Mouse (Mus musculus) ovary, postnatal 36 days (tissue): ENCODE data around the gene Wipi1.

ENCODE experiments used
- DNase-seq: peaks from one replicate; pipeline ENCODE4 v3.0.0; 2022; ENCODE audit warnings: low spot score, mixed read lengths

Gene Wipi1

DNA sequence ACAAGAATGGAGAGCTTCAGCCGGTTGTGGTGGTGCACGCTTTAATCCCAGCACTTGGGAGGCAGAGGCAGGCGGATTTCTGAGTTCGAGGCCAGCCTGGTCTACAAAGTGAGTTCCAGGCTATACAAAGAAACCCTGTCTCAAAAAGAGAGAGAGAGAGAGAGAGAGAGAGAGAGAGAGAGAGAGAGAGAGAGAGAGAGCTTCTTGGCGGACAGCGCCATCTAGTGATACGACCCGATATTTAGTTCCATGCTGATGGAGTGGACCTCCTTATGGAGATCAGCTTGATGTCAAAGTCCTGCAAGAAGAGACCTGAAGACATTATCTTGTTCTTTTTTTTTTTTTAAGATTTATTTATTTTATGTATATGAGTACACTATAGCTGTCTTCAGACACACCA is 7.3 kb upstream of the Wipi1 start:
- peak; percentile 58 for DNase-seq

DNA sequence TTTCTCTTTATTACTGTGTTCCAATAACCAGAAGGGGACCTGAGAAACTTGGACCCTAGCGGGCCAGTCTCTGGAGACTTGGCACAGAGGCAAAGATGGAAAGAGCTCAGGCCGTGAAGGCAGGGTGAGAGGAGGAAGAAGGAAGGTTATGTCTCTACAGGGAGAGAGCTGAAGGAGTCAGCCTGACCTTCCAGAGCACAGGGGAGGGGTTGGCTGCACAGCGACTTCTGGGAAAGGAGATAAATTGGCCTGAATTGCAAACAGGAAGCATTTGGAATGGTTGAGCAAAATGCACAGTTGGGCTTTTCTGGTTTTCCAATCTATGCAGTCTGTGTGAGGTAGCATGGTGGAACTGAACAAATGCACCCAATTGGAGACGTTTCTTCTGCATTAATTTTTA is 5.0 kb upstream of the Wipi1 start:
- DNase-seq = peak; percentile 61

DNA sequence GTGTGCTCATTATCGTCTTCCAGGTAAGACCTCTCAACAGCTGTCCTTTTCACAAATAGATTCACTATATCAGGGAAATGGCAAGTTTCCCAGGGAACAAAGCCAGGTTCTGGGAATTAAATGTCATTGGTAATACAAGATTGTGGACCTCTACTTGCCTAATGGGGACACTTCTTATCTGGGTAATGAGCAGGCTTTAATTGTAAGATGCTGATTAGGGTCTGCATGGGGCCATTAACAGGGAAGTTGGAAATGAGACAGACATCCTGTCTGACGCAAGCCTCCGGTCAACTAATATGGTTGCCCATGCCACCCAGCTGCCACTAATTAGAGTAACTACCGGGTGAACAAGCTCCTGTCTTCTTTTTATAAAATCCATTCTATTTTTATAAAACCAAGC is 4.6 kb upstream of the Wipi1 start:
- no peak for DNase-seq

DNA sequence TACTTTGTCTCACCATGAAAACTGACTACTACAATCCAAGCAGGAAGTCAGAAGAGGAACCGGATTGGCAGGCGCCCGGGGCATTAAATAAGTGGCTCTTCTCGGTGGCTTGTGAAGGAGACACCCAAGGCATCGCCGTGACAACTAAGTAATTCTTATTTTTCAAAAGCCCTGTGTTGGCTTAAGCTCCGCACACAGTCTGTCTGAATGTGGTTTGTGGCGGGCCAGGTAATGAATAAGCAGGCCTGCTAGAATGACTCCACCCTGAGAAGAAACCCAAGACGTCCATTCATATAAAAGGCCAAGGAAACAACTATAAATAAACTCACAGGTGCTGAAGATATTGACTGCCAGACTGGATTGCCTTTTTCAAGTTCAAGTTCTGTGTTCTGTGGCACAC is 3.5 kb upstream of the Wipi1 start:
- DNase-seq = no peak

DNA sequence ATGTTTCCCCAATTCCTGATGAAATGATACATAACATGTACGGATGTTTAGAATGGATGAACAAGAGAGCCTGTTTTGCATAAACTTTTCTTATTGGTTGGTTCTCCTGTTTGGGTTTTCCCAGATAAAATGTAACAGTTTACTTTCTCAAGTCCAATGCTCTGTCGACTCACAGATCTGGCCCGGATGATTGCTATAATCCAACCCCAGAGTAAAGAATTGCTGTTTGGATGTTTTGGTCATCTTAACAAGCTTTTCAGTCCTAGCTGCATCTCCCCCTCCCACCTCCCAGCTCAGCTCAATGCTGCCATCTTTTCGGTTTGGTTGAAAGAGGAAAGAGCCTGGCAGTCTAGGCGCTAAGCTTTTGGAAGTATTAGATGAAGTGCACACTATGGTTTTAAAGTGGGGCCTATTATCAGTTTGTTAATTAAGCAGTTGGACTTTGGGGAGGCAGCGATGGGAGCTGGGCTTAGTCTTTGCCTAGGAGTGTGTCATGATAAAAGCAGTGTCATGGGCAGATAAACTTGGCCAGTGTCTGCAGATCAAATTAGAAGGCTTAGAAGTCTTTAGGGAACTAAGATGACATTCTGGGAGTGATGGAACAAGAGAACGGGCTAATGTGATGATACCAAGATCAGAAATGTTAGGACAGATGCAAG is 1.2 kb upstream of the Wipi1 start:
- DNase-seq = no peak

DNA sequence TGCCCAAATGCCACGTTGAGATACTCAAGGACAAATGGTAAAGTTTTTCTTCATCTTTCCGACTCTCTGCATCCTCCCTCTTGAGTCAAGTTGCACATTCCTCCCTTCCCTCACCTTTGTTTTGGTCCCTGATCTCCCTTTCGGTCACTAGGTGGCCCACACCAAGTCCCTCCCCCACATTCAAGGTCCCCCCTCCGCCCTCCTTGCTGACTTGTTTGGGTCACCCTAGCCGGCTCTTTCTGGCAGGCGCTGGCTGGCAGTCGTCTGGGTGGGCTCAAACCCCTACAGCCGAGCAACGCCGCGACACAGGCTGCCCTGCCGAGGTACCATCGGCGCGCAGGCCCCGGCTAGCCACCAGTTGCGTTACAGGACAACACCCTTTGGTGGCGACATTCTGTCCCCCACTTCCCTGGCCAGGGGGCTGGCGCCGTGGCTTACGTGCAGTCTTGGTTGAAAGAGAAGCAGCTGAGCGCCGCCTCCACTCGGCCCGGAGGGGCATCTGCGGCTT is 918 bp downstream of the Wipi1 start:
- DNase-seq = no peak

DNA sequence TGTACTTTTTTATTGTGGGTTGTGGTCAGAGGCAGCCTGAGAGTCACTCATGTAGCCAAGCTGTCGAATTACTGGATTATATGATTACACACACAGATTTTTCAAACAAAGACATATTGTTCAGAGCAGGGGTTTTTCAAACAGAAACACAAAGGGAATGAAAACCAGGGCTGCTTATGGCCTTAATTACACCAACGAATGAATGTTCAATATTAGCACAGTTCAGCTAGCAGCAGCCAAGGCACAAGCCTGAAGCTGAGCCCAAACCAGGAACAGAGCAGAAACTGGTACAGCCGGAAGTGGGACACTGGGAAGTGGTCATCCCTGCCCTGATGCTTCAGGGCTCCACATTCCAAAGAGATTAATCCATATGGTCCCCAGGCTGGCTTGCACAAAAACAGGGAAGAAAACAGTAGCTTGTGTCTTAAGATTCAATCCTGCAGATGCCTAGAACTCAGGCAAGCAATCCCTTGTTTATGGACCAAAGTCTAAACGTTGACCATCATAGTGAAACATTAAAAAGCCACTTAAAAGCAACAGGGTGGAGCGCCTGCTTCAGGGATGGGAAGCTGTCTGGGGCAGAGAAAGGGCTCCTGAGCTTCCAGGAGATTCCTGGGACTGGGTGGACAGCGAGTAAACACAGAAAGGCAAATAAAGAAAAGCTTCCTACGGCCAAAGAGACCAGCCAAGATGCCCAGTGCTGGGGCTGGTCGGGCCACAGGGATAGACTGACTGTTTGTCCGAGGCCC is 1.5 kb downstream of the Wipi1 start:
- DNase-seq = no peak

DNA sequence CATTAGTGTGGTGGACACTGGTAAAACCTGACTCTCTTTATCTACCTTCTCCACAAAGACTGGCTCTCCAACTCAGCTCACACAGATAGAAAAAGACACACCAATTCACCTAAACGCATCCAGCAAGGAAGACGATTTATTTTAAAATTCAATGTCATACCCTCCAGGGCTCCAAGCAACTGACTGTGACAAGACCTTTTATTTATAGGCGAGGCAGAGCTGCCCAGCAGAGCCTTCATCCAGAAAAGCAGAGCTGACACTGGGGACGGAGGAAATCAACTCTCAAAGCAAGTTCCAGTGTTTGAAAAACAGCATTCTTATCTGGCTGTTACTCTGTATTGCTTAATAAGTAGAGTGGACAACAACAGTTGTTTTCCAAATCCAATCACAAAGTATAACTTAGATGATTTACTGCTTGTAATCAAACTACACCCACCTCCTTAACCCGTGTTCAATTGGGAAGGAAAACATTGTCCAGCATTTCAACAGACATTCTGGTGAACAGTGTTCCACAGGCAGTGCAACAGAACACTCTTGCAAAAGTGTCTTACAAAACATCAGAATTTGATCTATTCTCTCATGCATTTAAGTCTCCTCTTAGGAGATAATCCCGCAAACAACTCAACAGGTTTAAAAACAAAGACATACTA is 2.7 kb downstream of the Wipi1 start:
- DNase-seq = no peak

DNA sequence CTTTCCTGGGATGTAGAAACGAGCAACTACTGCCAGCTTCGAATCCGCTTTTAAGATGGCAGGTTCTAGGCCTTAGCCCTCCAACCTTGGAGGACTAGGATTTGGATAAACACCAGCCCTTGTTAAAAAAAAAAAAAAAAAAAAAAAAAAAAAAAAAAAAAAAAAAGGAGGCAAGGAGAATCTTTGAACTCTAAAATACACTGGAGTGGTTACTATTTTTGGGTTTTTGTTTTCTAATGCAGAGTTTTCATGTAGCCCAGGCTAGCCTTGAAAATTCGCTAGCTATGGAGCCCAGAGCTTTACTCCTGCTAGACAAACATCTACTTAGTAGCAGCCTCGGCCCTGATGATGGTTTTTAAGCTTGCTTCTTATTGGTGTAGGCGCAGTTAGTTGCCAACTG is 4.2 kb downstream of the Wipi1 start:
- no peak for DNase-seq

DNA sequence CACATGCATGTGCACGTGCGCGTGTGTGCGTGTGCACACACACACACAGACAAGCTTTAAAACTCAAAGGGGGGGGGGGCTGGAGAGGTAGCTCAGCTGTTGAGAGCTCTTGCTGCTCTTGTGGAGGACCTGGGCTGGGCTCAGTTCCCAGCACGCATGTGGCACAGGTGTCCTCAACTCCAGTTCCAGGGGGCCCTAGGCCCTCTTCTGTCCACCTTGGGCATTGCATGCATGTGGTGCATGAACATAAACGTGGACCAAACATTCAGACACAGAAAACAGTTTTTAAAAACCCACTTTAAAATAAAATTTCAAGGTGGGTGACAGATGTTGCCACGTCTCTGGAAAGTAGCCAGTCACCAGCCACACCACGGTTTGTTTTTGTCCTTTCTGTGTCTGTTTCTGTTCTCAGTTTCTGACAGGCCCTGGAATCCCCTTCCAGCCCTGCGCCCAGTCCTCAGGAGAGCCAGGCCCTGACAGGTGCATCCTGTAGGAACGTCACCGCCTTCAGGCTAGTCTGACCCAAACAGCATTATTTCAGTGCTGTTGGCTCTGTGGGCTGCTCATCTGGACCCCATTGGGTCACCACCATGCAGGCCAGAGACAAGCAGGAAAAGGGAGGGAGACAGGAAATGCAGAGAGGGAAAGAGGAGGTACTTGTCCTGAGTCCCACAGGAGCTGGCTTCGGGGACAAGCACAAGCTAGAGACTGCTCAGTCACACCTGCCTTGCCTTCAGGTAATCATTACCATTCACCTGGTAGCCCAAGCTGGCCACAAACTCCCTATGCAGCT is 12.8 kb downstream of the Wipi1 start:
- no peak for DNase-seq

DNA sequence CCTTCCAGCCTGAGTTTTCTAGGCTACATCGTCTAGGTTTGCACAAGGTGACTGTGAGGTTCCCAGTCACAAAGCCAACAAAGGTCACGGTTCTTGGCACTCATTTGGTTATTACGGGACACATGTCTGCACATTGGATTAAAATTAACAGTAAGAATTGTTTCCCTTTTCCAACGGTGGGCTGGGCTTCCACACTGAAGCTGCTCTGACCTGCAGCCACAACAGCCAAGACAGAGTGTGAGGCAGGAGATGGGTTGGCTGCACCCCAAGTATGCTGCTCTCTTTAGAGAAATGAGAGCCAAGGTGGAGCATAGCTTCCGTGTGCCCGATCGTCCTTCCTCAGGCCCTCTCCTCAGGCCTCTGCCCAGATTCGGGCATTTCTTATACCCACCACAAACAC is 17.0 kb downstream of the Wipi1 start:
- DNase-seq = no peak

DNA sequence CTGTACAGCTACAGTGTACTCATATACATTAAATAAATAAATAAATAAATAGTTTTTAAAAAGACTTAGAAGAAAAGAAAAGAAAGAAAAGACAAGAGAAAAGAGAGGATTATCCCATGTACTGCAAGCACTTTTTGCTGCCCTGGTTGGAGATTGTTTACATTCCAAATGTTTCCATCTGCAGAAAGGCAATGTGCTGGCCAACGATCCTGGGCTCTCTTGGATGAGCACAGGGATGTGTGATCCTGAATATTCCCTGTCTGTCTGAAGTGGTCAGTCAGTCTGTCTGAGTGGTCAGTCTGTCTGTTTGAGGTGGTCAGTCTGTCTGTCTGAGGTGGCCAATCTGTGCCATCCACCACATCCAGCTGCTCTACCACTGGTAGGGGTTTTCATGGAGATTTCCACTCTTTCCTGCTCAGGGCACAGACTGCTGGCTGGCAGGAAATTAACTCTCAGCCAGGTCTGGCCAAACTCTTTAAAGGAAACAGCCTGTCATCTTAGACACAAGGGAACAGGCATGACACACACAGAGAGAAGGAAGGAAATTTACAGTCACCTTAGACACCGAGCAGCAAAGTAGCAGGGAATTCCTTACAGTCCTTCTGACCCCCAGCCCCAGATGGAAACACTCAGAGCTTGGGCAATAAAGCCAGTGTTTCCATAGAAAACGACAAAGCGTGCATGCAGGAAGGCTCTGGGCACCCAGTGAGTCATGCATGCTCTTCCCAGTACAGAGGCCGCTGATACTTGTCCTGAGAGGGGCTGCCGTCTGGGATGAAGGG is 18.4 kb downstream of the Wipi1 start:
- no peak for DNase-seq

DNA sequence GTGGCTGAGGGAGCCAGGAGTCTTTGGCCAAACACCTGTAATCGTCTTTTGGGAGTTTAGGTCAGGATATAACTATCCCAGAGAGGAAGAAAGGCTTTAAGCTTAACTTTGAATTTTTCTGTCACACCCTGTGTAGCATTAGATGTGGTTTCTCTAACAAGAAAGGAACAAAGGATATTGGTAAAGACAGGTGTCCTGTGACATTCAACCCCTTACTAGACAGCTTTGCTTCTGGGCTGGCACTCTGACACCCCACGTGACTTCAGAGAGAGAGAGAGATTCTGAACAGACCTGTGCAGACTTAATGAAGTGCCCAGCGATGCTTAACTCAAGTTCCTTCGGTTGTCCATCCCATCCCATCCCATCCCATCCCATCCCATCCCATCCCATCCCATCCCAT is 20.3 kb downstream of the Wipi1 start:
- DNase-seq = no peak

DNA sequence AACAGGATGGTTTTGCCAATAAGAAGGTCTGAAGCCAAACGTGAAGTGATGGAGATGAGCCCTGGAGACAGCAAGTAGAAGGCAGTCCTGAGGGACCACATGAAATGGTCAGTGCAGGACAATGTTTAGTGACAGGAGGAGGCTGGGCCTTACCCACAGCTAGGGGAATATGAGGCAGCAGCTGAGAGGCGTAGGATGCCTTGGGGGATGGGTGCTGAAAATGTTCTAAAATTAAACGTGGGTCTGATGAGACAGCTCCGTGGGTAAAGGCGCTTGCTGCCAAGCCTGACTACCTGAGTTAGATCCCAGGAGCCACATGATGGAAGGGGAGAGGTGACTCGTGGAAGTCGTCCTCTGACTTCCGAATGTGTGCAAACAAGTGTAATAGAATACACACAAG is 21.8 kb downstream of the Wipi1 start:
- DNase-seq = no peak

DNA sequence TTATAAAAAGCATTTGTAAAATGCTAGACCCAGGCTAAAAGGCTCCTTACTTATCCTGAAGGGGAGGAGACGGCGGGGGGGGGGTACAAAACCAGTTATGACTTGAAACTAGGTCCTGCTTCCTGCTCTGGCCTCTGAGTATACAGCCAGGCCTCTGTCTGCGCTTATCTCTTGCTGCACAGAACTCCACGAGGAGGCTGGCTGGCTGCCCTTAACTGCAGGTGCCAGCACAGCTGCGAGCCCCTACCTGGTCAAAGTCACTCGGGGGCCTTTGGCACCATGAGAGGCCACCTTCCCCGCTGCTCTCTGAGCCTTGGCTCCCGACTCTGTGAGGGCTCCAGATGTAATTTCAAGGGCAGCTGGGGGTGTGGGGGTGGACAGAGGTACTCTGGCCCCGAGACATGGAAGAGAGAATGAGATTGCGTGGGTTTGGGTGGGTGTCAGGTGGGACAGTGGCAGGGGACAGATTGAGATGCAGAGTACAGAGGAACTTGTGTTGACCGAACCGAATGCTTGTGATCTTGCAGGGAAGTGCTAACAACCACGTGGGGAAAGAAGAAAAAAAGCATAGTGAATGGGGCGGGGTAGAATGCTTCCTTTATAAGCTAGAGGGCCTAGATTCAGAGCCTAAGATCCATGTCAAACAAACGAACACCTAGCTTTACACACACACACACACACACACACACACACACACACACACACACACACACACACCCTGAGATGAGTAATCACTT is 24.0 kb downstream of the Wipi1 start:
- DNase-seq = peak; percentile 31

DNA sequence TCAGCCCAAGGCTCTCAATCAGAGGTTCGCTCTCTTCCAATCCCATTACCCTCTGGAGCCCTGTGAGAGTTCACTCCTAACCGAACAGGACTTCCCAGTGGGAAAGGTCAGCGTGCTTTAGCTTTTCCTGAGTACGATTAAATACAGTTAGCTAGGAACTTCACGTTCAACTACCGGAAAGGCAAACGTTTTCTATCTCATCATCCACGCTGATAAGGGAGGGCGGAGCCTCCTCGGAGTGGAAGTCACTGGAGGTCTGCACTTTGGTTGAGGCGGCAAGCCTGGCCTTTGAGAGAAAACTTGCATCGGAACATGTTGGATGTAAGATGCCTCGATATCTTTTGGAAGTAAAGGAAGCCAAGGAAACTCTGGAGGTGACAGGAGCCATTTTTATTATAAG is 24.7 kb downstream of the Wipi1 start:
- DNase-seq = no peak

DNA sequence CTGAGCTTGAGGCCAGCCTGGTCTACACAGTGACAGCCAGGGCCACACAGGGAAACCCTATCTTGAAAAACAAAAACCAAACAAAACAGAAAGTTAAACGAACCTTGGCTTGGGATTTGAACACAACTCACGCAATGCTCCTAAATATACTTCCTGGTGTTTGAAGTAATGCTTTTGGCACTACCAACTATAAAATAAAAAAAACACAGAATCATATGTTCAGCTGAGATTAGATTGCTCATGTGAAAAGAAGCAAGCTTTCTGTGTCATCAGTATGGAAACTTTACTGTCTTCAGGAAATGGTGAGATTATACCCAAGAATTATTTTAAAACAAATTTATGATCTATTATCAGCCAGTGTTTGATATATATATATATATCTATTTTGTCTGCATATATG is 25.3 kb downstream of the Wipi1 start:
- DNase-seq = no peak

DNA sequence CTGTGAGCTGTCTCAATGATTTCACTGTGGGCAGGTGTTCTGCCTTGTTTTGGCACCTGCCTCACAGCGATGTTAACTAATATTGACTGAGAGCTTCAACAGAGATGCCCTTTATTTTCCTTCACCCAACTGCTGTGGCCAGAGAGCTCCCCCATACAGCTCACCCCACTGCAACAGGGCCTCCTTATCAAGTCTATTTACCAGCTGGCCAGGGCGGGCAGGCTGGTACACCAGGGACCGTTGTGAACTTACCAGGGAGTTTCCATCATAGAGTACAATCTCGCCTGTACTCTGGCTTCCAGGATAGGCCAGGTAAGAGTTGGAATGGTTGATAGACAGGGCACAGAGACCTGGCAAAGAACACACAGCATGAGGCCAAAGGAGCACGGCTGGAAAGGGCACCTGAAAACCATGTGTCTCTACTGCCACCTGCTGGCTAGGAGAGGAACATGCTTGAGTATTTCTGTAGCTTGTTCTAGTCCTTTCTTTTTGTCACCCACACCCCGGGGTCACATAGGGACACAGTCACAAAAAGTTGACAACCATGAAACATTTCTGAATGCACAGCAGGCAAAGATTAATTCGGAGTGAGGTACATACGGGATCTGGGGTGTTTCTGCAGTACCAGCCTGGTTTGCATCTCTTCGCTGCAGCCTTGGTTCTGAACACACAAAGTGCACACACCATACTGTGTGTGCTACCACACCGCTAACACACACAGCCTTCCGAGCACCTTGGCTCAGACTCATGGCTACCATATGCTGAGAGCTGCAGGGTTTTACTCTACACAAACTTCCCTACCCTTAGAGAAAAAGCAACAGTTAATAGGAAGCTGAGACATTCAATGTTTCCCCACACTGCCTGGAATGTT is 26.7 kb downstream of the Wipi1 start:
- peak; percentile 46 for DNase-seq

DNA sequence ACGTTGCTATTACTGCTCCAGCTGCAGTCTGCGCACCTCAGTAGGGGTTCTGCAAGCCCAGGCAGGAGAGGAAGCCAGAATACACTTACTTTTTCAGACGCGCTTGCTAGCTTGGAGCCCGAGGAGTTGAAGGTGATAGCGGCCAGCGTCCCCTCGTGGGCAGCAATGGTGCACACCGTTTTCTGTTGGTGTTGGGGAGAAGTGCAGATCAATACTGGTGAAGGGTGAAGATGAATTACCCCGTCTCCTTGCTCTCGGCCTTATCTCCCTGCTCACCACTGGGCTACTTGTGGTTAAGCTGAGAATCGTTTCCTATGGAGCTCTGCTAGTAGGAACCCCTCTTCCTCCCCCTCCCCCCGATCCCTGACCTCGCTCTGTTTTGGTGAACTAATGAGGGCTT is 27.8 kb downstream of the Wipi1 start:
- DNase-seq = no peak

DNA sequence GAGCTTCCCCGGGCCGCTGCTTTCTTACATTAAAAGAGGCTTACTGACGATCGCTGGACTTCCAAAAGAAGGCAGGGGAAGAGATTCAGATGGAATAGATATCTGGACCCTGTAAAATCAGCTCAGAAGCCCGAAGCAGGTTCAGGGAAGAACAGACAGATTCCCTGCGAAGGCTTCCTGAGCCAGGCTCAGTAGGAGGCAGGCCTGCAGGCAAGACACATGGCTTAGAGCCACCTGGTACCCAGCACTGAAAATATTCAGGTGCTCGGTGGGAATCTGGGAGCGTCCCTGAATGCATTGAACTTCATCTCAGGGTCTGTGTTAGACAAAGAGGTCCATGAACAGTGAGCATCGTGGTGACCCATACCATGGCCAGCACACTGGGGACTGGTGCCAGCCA is 31.8 kb downstream of the Wipi1 start:
- no peak for DNase-seq
